Mouse (Mus musculus): ENCODE data around the gene Clic4.
A peak's percentile ranks its signal among the peaks of the same experiment; 100 is the strongest.

Gene Clic4

GRCm38 (mm10) chr4:135235546-135235945 lies 37.1 kb downstream of the Clic4 start:
- DNase-seq (ENCODE audit: low spot score in 2 of 2) = no peak

DNA sequence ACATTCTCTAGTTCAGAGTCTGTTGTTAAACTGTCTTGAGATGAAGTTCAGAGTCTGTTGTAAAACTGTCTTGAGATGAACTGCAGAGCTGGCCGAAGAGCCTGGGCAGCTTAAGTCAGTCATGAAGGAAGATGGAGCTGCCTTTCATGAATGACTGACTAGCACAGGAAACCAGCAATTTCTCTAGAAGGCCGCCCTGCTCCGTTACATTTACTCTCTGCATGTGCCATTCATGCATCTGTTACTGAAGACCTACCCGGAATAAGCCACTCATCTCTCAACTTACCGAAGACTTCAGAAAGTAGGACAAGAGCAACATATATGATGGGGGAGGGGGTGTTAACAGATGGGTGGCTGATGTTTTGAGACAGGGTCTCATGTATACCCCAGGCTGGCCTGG lies 40.1 kb downstream of the Clic4 start:
- no peak for DNase-seq (ENCODE audit: low spot score in 2 of 2)

DNA sequence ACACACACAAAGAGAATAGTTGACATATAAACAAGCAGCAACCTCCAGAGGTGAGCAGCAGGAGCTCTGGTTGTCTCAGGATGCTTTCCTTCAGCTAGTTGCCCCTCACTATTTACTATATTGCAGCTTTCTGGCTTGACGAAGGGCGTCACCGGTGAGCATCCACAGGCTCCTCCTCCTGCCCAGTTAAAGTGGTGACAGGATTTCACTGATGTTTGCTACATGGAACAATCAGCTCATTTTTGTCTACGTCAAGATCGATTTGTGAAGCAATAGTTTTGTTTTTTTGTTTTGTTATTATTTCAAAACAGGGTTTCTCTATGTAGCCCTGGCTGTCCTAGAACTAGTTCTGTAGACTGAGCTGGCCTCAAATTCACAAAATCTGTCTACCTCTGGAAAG lies 41.1 kb downstream of the Clic4 start:
- DNase-seq (ENCODE audit: low spot score in 2 of 2) = no peak

GRCm38 (mm10) chr4:135231136-135231535 lies 41.5 kb downstream of the Clic4 start:
- no peak for DNase-seq (ENCODE audit: low spot score in 2 of 2)

- no peak for DNase-seq (ENCODE audit: low spot score in 2 of 2)
Observed at GRCm38 (mm10) chr4:135230661-135231060, 42.0 kb downstream of the Clic4 start.

GRCm38 (mm10) chr4:135229871-135230270 lies 42.7 kb downstream of the Clic4 start:
- DNase-seq (ENCODE audit: low spot score in 2 of 2) = no peak

DNA sequence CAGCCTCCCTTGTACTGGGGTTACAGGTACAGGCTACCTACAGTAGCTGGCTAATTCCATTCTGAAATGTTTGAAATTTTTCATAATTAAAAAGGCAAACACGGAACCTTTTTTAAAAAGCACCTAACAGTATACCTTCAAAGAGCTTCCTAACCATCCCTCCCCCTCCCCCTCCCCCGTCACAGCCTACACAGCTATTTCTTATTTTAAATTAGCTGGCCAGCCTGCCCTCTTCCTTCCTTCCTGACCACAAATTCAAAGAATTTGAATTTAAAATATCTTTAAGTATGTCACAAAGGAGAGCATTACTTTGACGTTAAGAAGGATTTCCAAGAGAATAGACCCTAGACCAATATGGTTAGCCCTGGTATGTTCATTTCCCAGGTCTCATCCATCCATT lies 44.5 kb downstream of the Clic4 start:
- DNase-seq (ENCODE audit: low spot score in 2 of 2) = no peak

GRCm38 (mm10) chr4:135226008-135226667 lies 46.5 kb downstream of the Clic4 start:
- DNase-seq (ENCODE audit: low spot score in 2 of 2) = no peak

- DNase-seq (ENCODE audit: low spot score in 2 of 2) = no peak
Observed at GRCm38 (mm10) chr4:135223808-135224207, 48.8 kb downstream of the Clic4 start.

GRCm38 (mm10) chr4:135221632-135222407 lies 50.8 kb downstream of the Clic4 start:
- DNase-seq (ENCODE audit: low spot score in 2 of 2) = no peak

- DNase-seq (ENCODE audit: low spot score in 2 of 2) = no peak
Observed at GRCm38 (mm10) chr4:135220641-135221040, 52.0 kb downstream of the Clic4 start.

GRCm38 (mm10) chr4:135219652-135220051 lies 53.0 kb downstream of the Clic4 start:
- peak; percentile 65 to 91 for DNase-seq (ENCODE audit: low spot score in 2 of 2)

DNA sequence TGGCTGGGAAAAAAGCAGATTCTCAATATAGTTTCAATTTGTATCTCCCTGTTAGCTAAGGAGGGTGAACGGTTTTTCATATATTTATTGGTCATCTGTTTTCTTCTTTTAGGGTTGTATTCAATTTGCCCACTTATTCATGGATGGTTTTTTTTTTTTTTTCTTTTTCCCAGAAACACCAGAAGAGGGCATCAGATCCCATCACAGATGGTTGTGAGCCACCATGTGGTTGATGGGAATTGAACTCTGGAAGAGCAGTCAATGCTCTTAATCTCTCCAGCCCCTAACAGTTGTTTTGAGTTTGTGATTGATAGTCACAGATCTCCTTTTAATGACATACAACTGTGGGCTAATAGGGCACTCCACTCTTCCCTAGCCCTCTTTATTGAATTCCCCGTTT lies 62.8 kb downstream of the Clic4 start:
- DNase-seq (ENCODE audit: low spot score in 2 of 2) = no peak

GRCm38 (mm10) chr4:135205711-135206600 lies 66.7 kb downstream of the Clic4 start:
- peak; percentile 79 to 94 for DNase-seq (ENCODE audit: low spot score in 2 of 2)

DNA sequence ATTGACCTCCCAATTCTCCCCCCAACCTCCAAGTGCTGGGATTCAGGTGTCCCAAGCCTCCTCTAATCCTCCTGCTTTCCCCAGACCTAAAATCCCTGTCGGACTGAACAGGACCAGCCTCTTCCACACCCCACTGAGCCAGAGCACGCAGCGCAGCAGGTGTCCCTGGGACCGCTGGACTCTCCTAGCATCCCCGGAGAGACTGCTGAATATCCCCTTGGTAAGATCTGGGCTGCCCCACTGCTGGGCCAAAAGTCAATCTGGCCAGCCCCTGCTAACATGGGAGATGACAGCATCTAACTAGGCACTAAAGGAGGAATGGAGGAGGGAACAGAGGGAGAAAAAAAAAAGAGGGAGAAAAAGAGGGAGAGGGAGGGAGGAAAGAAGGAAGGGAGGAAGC lies 67.4 kb downstream of the Clic4 start:
- DNase-seq (ENCODE audit: low spot score in 2 of 2) = no peak

GRCm38 (mm10) chr4:135204666-135205065 lies 67.9 kb downstream of the Clic4 start:
- no peak for DNase-seq (ENCODE audit: low spot score in 2 of 2)

DNA sequence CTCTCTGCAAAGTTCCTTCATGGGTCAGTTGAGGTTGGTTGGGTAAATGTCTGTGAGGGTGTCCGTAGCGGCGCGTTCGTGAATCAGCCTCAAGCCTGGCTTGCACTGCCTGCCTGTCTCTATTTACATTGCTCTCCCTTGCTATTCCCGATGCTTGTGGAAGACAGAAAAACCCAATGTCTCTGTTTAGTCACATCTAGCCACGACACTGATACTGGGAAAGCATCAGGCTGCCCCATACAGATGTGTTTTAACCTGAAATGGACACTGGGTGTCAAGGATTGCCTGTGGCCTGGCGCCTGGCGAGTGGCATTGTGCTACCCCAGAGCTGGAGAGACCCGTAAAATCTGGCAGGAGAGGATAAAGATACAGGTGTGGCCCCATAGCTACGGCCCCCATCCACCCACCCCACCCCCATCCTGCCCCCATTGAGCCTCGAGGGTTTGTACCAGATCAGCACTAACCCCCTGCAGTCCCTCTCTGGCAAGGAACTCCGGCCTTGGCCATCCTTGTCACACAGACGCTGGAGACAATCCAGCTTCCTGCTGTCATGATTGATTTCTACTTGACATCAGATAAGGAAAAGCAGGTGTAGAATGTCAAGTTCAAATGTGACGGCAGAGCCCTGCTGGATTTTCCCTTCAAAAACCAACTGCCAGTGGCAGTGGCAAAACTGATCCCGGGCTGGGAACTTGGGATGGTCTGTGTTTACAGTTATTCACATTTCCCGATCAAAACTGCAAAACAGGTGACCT lies 68.6 kb downstream of the Clic4 start:
- DNase-seq (ENCODE audit: low spot score in 2 of 2) = no peak

GRCm38 (mm10) chr4:135203279-135203678 lies 69.3 kb downstream of the Clic4 start:
- DNase-seq (ENCODE audit: low spot score in 2 of 2) = peak; percentile 45 to 57

DNA sequence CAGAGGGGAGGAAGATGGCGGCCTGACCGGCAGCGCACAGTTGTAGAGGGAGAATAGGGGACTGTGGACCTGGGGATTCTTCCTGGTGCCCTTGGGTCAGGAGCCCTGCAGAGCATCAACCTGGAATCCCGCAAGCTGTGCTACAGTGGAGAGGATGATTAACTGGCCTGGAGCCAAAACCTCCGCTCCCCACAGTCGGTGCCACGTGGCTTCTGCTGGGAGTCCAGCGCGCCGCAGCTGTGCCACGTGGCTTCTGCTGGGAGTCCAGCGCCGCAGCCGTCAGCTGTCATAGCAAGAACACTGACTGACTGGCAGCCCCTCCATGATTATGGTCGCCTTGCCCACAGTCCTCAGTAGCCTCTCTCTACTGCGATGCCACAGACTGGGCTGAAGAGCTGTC lies 70.8 kb downstream of the Clic4 start:
- DNase-seq (ENCODE audit: low spot score in 2 of 2) = no peak

DNA sequence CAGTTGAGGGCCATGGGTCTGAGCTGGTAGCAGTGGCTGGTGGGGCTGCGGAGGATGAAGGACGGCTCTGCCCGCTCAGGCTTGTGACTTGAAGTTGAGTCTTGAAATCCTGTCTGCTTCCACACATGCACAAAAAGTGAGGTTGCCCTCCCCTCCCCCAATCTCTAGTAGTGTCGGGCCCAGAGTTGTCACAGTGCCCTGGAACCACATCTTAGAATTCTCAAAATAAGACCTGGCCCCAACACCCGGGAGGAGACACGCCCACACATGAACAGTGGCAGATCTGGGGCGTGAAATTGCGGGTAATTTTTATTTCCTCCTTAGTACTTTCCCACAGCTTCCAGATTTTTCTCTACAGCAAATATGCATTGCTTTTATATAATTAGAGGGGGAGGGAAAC lies 74.8 kb downstream of the Clic4 start:
- no peak for DNase-seq (ENCODE audit: low spot score in 2 of 2)

DNA sequence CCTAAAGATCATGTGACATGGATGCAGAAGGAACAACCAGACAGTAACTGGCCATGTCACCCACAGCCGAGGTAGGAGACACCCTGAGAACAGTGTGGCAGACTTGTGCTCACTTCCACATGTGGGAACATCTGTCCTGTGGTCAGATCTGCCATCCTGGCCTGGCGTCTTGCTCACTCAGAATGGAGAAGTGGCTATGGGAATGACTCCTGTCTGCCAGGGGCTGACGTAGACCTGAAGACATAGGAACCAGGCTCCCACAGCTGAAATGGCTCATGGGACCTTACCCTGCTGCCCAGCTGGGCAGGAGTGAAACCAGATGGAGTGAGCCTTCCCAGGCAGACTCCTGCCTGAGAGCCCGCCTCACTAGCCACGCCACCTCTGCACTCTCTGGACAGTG lies 79.8 kb downstream of the Clic4 start:
- DNase-seq (ENCODE audit: low spot score in 2 of 2) = no peak

DNA sequence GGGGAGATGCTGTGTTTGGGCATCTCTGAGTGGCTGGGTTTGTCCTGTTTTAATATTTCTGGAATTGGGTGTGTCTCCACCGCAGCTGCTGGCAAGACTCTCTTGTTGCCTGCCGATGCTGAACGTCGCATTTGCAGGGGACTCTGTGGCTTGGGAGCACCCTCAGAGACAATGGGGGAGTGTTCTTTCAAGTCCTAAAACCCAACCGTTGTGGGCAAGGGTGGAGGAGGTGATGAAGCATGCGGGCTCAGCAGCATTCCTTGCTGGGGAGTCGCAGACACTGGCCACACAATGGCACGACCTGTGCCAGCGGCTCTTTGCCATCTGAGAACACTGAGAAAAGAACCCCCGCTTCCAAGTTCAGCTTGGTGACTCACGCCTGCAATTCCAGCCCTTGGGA lies 81.0 kb downstream of the Clic4 start:
- no peak for DNase-seq (ENCODE audit: low spot score in 2 of 2)
